Mouse (Mus musculus) frontal cortex, postnatal 25 days (tissue): ENCODE results near the gene Dennd4a.
A peak's percentile ranks its signal among the peaks of the same experiment; 100 is the strongest.

Experiments used
- DNase-seq, 2 experiments: peaks; one replicate each; pipeline ENCODE4 v3.0.0; 2022; ENCODE audit warnings: low spot score in 2 of 2

Gene Dennd4a

GRCm38 (mm10) chr9:64810822-64811537 lies at the start of gene Dennd4a:
Gene Dennd4a, plus strand, starts transcription at chr9:64811340.
- peak; percentile 90 to 97 for DNase-seq

DNA sequence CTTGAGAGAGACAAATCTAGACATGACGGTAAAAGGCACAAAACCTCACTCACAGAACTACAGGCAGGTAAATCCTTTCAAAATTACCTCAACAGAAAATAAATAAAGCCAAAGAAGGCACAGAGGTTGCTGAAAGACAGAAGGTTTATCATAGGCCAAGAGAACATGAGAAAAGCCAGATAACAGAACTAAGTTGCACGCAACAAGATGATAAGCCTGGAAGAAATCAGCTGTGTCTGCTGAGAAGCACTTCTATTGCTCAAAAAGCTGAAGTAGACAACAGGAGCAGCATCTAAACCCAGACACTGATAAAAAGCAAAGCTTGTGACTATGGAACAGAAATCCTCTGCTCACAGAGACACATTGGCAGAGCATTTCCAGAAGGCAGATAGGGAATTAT lies 46.3 kb upstream of the Dennd4a start:
- DNase-seq = no peak

GRCm38 (mm10) chr9:64766136-64766535 lies 45.0 kb upstream of the Dennd4a start:
- DNase-seq = no peak

- DNase-seq = no peak
Observed at GRCm38 (mm10) chr9:64767796-64768195, 43.3 kb upstream of the Dennd4a start.

DNA sequence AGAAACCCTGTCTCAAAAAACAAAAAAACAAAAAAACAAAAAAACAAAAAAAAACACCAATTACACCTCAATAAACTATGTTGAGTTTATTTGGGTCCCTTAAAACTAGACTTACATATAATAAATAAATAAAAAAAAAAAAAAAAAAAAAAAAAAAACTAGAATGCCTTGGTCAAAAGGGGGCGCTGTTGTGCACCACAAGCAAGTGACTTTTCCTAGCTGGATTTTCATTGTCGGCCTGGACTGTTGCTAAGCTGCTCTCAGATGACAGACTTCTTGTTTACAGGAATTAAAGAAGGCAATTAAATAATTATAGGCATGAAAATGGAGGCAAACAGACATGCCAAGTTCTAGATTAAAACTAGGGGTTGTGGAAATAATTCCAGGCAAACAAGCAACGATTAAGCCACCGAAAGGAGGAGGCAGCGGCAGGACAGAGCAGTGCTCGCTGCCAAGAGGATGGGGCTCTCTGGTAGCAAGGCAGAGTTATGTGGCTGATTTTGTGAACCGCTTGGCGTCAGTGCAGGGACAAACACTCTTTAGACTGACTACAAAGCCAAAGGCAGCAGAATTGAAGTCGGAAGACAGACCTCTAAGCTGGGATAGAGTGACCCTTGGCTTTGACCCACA lies 42.0 kb upstream of the Dennd4a start:
- no peak for DNase-seq

DNA sequence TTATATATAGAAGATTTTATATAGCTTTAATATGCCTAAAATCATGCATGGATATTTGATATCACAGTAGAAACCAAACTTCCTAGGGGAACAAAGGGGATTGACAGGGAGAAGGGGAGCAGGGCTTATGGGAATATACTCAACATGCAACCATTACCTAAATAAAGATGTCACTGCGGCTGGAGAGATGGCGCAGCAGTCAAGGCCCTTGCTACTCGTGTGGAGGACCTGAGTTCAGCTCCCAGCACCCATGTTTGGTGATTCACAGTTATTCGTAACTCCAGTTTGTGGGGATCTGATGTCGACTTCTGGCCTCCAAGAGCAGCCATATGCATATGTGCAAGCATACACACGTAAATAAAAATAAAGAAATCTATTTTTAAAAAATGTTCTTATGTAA lies 41.2 kb upstream of the Dennd4a start:
- DNase-seq = no peak

- DNase-seq = no peak
Observed at GRCm38 (mm10) chr9:64770411-64770849, 40.7 kb upstream of the Dennd4a start.

DNA sequence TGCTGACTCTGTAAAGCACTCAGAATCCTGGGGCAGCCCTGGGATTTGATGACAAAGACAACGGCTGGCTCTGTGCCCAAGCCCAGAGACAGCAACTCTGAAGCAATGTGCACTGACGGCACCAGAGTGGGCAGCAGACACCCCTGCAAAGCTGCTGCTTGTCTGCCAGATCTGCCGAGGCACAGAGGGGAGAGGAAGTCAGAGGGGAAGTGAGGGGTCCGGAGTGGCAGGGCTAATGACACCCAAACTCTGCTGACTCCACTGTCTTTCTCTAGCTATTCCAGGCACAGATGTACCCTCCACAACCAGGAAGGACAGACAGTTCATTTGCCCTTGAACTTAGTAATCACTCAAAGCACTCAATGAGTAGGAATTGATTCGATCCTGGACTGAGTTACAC lies 39.9 kb upstream of the Dennd4a start:
- peak; percentile 37 to 46 for DNase-seq

GRCm38 (mm10) chr9:64773254-64773653 lies 37.9 kb upstream of the Dennd4a start:
- DNase-seq = no peak

DNA sequence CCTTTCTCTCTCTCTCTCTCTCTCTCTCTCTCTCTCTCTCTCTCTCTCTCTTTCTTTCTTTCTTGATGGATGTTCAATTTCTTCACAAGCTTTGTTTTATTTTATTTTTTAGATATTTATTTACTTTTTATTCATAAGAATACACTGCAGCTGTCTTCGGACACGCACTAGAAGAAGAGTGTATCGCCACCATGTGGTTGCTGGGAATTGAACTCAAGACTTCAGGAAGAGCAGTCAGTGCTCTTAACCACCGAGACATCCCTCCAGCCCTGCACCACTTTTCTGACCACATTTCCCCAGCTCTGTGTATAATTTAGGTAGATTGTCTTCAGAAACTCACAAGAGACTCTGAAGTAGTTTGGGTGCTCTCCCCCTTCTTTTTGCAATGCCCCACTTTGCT lies 37.2 kb upstream of the Dennd4a start:
- no peak for DNase-seq

GRCm38 (mm10) chr9:64774411-64774811 lies 36.7 kb upstream of the Dennd4a start:
- DNase-seq = peak in 1 of 2 experiments; percentile 34

DNA sequence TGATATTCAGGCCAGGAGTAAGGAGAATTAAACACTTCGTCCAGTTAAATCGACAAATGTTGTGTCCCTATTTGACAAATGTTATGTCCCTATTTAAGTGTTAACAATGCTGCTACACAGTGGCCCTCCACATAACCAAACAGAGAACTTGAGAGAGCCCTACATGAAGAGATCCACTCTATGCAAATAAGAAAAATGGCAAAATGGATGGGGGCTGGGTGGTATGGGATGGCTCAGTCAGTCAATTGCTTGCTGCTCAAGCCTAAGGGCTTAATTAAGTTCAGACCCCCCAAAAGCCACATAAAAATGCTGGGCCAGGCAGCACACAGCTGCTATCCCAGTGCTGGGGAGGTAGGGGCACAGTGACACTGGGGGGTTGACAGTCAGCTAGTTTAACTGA lies 36.3 kb upstream of the Dennd4a start:
- DNase-seq = no peak

DNA sequence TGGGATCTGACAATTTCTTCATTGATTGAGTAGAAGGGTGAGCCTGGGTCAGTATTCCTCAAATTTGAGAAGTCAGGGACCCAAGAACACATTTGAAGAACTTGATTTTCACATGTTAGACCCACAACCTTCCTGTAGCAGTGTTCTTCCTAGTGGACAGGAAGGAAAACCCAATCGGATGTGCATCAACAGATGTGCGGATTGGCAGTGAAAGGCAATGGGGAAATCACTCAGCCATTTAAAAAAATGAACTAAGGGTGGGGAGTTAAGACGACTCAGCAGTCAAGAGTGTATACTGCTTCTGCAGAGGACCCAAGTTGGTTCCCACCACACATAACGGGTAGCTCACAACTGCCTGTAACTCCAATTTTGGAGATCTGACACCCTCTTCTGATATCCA lies 35.6 kb upstream of the Dennd4a start:
- no peak for DNase-seq

DNA sequence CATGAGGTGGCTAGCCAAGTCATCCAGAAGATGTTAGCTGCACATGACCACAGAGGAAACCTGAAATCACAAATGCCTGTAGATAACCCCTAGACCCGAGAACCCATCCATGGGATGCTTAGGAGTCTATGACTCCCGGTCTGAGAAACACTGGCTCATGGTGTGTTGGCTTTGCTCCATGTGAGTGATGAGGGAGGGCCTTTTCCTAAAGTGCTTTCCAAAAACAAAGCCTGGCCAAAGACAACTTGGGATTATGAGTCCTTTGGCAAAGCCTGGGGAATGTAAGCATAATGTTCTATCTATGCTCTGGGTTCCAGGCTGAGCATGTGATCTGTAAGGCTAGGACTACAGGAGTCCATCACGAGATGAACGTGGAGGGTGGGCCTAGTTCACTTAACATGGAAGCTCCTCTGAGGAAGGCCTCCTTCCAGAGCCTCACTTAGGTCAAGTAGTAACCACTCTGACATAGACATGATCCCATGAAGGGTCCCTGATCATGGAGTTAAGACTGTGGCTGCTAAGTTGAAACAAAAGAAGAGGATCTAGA lies 33.6 kb upstream of the Dennd4a start:
- DNase-seq = no peak

DNA sequence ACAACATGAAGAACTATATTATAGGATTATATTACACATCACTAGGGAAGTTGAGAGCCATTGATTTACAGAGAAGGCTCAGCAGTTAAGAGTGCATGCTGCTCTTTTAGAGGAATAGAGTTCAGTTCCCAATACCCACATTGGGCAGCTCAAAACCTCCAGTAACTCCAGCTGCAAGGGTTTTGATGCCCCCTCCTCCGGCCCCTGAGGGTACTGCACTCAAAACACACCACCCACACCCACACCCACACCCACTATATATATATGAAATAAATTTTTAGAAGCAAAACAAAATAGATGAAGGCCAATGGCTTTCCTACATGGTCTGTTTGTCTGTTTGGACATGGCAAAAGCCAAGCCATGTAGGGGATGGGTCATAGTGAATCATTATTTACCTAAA lies 33.0 kb upstream of the Dennd4a start:
- DNase-seq = no peak

DNA sequence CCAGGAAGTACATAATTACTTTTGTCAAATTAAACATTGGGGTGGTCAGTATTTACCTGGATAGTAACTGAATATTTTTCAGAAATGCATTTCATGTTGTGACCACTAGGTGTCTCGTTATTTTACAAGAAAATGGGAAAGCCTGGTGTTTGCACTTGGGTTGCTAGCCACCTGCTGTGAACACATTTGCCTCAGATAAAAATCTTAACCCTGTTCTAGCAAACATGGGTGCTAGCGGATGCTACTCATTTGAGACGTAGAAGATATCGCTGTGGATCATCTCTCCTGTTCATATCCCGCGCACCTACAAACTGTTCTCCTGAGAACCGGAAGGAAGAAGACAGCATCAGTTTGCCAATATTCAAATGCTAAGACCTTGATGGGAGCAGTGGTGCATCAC lies 31.5 kb upstream of the Dennd4a start:
- no peak for DNase-seq

DNA sequence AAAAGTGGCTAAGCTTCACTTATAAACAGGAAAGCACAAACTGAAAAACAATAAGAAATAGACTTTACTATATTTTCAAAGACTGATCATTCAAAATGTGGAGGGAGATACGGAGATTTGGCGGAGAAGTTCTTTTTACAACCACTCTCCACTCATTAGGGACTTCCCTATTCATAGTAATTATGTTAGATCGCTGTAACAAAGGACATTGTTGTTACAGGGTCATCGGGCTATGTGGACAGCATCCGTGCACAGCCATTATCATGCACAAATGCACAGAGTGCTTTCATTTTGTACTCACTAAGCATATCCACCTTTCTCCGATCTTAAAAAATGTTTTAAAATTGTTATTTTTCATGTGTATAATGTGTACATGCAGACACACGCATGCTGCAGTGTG lies 27.6 kb upstream of the Dennd4a start:
- no peak for DNase-seq

GRCm38 (mm10) chr9:64784841-64785240 lies 26.3 kb upstream of the Dennd4a start:
- DNase-seq = no peak

DNA sequence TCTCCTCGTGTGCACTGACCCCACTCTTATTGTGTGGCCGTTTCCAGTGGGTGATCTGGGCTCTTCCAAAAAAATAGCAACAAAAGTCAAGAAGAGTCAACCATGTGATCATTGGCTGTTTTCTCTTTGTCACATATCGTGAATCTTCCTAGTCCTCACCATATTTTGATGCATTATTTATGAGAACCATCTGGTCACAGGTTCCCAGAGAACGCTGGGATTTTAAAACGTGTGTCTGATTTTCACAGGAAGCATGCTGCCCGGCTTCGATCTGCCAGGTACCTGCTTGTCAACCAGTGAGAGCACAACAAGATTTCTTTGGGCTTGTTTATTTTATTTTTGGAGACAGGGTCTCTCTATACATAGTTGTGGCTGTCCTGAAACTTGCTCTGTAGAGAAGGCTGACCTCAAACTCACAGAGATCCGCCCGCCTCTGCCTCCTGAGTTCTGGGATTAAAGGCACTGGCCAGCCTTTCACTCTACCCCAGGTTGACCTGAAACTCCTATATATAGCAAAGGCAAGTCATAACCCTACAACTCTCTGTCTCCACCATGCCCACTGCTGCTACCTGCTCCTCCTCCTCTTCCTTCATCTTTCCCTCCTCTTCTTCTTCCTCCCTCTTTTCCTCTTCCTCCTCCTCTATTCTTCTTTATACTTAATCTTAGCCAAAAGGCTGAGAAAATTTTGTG lies 24.8 kb upstream of the Dennd4a start:
- DNase-seq = no peak

GRCm38 (mm10) chr9:64788070-64788469 lies 23.1 kb upstream of the Dennd4a start:
- no peak for DNase-seq

- DNase-seq = no peak
Observed at GRCm38 (mm10) chr9:64789341-64789761, 21.8 kb upstream of the Dennd4a start.

DNA sequence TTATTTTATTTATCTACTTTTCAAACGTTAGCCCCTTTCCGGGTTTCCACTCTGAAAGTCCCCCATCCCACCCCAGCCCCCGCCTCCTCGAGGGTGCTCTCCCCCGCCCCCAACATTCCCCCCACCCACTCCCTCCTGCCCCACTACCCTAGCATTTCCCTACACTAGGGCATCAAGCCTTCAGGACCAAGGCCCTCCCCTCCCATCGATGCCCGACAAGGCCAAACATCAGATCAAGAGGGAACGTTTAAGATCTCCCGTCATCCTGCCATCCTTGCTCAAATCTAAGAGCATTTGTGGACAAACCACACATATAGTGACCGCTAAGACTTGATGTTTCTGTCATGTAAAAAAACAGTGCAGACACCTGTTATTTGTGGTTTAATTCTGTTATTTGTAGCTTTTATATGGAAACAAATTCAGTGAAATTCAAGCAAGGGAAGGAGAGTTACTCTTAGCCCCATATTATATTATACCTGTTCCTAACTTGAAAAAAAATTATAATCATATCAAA lies 21.2 kb upstream of the Dennd4a start:
- no peak for DNase-seq
